Mouse (Mus musculus) embryonic fibroblast, embryonic 13.5 days (primary cell): Measurements from ENCODE around the gene Traf2.

Experiments
- CTCF ChIP-seq: IDR thresholded peaks from 2 replicates; pipeline ENCODE4 v1.5.1; 2011; ENCODE audit warnings: mild to moderate bottlenecking, control low read depth, low read length, moderate library complexity, borderline replicate concordance; ENCODE audit not compliant: insufficient read depth
- POLR2A ChIP-seq: IDR thresholded peaks from 2 replicates; pipeline ENCODE4 v1.6.1; 2011; ENCODE audit warnings: low read depth, mild to moderate bottlenecking, control low read depth, low read length, moderate library complexity

- TF ChIP-seq POLR2A = no peak
- no peak for TF ChIP-seq CTCF
Observed at GRCm38 (mm10) chr2:25568473-25569019, 21.8 kb upstream of the Traf2 start.
